Mouse (Mus musculus) embryonic facial prominence, embryonic 10.5 days (tissue): ENCODE measurements around the gene Cplane1. TPM values are rescaled to one million over a fixed set of nuclear protein-coding genes. Genes with fewer than 3 reads are reported as not detected.

Source experiments
- DNase-seq: peaks from one replicate; pipeline ENCODE4 v3.0.0-alpha.2; 2017; ENCODE audit warnings: low spot score
- H3K27ac ChIP-seq: fragments of 300-500 bp; sonication (generic); replicated peaks from 2 replicates; pipeline ENCODE4 v1.5.1; 2016; ENCODE audit warnings: mild to moderate bottlenecking
- H3K27me3 ChIP-seq: fragments of 300-500 bp; sonication (generic); replicated peaks from 2 replicates; pipeline ENCODE4 v1.6.1; 2016; ENCODE audit warnings: low read depth, mild to moderate bottlenecking; ENCODE audit not compliant: poor library complexity, severe bottlenecking
- H3K36me3 ChIP-seq: fragments of 300-500 bp; sonication (generic); replicated peaks from 2 replicates; pipeline ENCODE4 v1.6.1; 2016; ENCODE audit warnings: mild to moderate bottlenecking, moderate library complexity
- H3K4me1 ChIP-seq: fragments of 300-500 bp; sonication (generic); 2 replicates; pipeline ENCODE4 v1.6.1; 2016
- H3K4me3 ChIP-seq: fragments of 300-500 bp; sonication (generic); 2 replicates; pipeline ENCODE4 v1.5.1; 2016; ENCODE audit warnings: mild to moderate bottlenecking, moderate library complexity
- H3K9me3 ChIP-seq: fragments of 300-500 bp; sonication (generic); 2 replicates; pipeline ENCODE4 v1.6.1; 2016; ENCODE audit warnings: mild to moderate bottlenecking
- WGBS: fragments of 180-500 bp; shearing (Covaris S2); methylation state at CpG from one replicate; pipeline ENCODE4 v1.1.7; 2016; 5-methylcytosine and 5-hydroxymethylcytosine counted together
- polyA plus RNA-seq: library from polyadenylated mRNA; unstranded; fragments of >200 nt; fragmentation: Nextera tagmentation; extraction: Ambion mirVana; gene quantifications from 2 replicates; pipeline ENCODE4 v1.2.1, GENCODE M21; 2016

The Cplane1 gene
- polyA plus RNA-seq, 1 experiment from 2014 or later: 11.3 TPM

DNA sequence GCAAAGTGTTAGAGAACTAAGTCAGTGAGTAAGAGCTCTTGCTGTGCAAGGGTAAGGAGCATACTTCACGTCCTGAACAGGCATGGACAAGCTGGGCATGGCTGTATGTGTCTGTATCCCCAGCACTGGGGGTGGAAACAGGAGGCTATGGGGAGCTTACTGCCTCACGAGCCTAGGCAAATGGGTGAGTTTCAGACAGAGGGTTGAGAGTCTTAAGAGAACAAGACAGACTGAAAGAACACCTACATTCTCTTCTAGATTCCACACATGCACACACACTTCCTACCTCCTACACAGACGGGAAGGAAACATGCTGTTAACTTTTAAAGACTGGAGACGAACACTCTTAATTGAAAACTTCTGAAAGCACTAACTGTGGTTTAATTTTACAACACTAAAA is 148.5 kb downstream of the Cplane1 start:
- no peak overlapping the region for H3K27ac ChIP-seq
- whole genome bisulfite sequencing: 88% methylated on average over 4 of the region's 4 CpGs
- DNase-seq: no peak
- no peaks in the 10 kb centered on the region for H3K27me3 ChIP-seq
- no peak overlapping the region for H3K4me3 ChIP-seq
- H3K4me1 ChIP-seq: no peaks in the 10 kb centered on the region
- no peaks in the 10 kb centered on the region for H3K9me3 ChIP-seq
- peaks cover 76% of the 10 kb centered on the region for H3K36me3 ChIP-seq

DNA sequence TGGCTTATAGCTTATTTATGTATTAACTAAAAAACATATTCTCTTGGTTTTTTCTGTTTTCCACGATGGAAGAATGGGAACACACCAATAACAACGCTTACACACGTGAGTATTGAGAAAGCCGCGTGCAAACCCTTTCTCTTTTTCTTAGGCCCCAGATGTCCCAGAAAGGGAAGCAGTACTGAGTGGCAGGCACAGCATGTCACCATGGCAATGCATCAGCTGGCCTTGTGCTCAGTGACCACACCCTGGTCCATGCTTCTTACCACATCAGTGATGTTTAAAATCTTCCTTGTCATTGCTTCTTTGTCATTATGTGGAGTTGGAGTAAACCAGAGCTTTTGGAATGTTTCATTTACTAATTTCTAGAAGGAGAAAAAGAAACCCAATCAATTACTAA is 150.3 kb downstream of the Cplane1 start:
- no peaks in the 10 kb centered on the region for H3K9me3 ChIP-seq

More for the DNA sequence above, 150.3 kb downstream of the Cplane1 start:
- no peak for DNase-seq
- 95% methylated on average over 5 of the region's 5 CpGs for WGBS
- Histone ChIP-seq H3K4me3 (no peak overlapping the region), H3K36me3 (peaks cover 80% of the 10 kb centered on the region), H3K27ac (no peak overlapping the region), H3K4me1 (no peaks in the 10 kb centered on the region), H3K27me3 (no peaks in the 10 kb centered on the region)

Other genes starting within 250 kb of the Cplane1 start
- 78.6 and 87.4 TPM in 2 replicates for gene Wdr70, start 69.9 kb upstream of the Cplane1 start, polyA plus RNA-seq
- gene Nup155, start 59.8 kb upstream of the Cplane1 start, polyA plus RNA-seq: 29.3 and 32.9 TPM in 2 replicates